Mouse (Mus musculus) C3H10T1/2 (cell line): ENCODE measurements around the gene Pspn. TPM values are rescaled to one million over a fixed set of nuclear protein-coding genes. Genes with fewer than 3 reads are reported as not detected.

ENCODE experiments used
- polyA plus RNA-seq, 2 experiments: library from polyadenylated mRNA; unstranded; fragments of >200 nt; fragmentation: generic; extraction: Trizol; gene quantifications; one replicate each; pipeline ENCODE4 v1.2.1; 2012; ENCODE audit warnings: missing spikeins in 2 of 2

The Pspn gene
- polyA plus RNA-seq: 1 to 10 TPM in 1 of 2 experiments, under 1 TPM in 1; 0.66 to 1.7 TPM

DNA sequence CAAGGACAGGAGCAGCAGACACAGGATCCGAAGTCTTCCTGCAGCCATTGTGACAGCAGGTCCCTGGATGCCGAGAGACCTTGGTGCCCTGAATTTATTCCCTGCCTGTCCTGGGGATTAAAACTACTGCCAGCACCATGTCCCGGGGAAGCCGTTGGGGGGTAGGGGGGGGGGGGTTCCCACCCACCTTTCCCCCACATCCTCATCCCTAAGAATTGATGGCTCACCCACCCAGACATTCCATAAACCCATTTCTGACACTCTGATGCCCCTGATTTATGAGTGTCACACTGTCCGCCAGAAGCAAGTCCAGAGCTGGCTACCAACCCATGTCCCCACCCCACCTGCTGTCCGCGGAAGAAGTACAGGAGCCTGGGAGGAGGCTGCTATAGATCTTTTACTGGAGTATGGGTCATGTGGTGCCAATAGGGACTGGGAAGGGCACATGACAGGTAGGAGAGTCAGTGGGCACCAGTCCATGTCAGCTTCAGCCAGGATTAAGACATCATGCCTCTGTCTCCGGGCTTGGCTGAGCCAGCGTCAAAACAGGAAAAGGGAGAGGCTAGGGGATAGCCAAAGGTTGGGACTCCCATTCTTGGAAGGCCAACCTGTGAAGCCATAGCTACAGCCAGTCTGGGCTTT lies at the start of gene Pspn:
Pspn (minus strand) TSS at position 51 of the 642 bp plus-strand sequence.

DNA sequence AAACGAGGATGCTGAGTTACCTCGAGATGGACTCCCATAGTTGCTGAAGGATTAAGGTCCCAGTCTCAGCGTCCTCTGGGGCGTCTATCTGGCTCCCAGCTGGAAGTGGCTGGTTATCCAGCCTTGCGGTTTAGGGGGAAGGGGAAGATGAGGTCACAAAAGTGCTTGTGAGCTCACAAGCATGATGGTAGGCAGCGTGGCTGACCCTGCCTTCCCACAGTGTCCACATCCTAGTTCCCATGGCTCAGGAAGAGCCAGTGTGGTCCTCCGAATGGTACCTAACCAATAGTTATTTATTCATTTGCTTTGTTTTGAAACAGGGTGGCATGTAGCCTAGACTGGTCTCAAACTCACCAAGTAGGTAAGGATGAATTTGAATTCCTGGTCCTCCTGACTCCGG lies 41.7 kb upstream of the Pspn start, which contains the start of gene Slc25a41:
Slc25a41 (minus strand) TSS at position 101 of the 400 bp plus-strand sequence.

DNA sequence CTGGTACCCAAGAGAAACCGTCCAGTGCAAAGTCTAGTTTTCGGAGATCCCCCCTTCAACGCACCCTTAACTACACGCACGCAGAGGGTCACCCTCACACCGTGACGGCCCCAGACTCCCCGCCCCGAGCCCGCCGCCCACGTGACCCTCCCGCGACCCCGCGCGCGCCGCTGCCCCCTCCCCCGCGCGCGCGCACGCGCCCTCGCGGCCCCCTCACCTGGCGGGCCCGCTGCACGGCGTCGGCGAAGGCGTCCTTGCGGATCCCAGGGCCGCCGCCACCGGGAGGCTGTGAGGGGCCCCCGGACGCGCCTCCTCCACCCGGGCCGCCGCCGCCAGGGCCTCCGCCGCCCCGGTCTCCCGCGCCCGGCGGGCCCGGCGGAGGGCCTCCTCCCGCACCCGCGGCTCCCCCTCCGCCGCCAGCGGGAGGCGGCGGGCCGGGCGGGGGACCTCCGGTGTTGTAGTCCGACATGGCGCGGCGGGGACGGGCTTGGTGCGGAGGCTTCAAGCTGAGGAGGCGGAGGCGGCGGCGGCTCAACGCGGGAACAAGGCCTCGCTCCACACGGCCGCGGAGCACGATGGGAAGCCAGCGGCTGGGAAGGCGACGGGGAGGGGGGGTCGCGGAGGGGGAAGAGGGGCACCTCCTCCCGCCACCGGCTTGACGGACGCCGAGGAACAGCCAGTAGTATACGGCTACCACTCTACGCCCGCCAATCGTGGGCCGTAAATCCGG lies 31.3 kb upstream of the Pspn start, which contains the start of gene Khsrp:
Khsrp (minus strand) TSS at position 592 of the 730 bp plus-strand sequence.

DNA sequence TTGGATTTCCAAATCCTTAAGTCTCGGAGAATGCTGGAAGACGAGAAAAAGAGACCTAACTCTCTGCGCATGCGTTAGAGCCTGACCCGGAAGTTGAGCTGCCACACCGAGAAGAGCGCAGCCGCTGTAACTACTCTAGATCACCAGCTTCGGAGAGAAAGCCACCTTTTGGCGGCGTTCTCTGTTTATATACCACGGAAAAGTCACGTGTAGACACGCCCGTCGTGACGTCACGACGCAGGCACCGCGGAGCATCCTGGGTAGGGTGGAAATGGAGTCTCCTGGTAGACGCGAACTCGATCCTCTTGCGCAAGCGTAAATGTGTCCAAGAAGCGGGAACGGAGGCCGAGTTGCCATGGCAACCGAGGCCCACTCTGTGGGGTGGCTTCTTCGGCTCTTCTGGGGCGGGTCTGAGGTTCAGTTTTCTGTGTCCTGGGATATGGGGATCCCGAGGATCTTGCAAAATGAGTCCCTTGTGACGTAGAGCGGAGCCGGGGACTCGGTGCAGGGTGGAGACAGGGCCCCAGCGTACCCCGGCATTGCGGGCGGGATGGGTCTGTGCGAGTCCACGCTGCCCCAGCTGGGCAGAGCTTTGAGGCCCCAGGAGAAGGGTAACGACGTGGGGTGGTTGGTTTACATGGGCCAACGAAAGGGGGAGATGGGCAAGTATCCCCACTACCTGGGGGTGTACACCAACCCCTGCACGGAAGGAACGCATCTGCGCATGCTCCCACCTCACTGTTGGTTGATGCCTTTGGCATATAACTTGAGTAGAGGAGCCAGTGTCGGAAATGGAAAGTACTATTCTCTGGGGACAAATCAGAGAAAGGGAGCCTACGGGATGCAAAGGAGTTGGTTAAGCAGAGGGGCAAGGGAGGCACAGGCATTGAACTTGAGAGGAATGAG lies 11.7 kb upstream of the Pspn start, which contains the start of the genes Gtf2f1 and Gm17949:
Gtf2f1 (minus strand) TSS at position 53 of the 906 bp plus-strand sequence.
Gm17949 (plus strand) TSS at position 234 of the 906 bp plus-strand sequence.

DNA sequence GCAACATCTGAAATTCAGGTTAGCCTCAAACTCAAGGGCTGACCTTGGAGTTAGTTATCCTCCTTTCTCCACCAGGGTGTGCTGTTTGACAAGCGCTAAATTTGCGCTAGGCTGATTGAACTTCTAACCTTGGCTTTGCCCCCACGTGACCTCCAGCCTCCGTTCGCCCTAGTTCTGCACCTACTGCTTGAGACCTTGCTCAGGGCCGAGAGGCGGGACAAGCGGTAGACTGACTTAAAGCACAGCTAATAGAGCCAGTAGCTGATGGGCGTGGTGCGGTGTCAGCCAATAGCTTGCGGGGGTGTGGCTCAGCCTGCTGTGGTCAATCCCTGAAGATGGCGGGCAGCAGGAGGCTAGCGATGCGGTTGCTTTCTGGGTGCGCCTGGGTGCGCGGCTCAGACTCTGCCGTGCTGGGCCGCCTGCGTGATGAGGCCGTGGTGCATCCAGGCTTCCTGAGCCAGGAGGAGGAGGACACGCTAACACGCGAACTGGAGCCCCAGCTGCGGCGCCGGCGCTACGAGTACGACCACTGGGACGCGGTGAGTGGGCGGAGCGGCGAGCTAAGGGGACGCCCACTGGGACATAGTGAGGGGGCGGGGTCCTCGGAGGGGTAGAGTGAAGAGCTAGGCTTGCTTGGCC lies 2.7 kb downstream of the Pspn start, which contains the start of gene Alkbh7:
Alkbh7 (plus strand) TSS at position 311 of the 639 bp plus-strand sequence.

DNA sequence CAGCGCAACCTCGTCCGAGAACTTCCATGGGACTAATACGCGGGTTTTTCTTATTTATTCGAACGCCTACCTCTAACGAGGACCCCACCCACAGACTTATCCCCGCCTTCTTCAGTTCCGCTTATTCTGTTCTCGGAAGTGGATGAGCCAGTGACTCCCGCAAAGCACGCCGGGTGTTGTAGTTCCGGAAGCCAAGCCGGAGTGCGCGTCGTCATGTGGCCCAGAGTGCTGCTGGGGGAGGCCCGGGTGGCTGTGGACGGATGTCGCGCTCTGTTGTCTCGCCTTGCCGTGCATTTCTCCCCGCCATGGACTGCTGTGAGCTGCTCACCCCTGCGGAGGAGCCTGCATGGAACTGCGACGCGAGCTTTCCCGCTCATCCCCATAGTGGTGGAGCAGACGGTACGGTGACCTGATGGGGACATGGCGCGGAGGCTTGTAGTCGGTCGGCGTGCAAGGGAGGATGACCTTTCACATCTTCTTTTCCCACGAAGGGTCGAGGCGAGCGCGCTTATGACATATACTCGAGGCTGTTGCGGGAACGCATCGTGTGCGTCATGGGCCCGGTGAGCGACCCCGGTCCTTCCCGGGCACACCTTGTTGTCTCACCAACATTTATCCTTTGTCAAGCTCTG lies 9.6 kb downstream of the Pspn start, which contains the start of gene Clpp:
Clpp (plus strand) TSS at position 191 of the 632 bp plus-strand sequence.

DNA sequence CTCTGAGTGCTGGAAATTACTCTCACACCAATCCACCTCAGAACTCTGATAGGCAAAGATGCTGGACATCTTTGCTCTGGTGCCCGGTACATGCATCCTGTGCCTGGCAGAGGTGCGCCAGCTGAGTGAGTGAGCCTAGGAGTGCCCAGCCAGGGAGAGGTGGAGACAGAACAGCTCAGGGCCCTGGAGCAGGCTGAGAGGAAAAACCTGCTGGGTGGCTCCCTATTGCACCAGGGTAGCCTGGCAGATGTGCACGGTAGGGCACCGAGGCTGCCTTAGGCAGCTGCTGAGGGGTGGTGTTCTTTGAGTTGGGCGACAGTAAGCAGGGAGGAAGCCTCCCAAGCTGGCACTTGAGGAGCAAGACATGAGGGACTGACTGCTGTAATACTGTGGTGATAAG lies 17.8 kb downstream of the Pspn start, which contains the start of gene Acer1:
Acer1 (minus strand) TSS at position 114 of the 400 bp plus-strand sequence.

Other genes with a start within 250 kb of the Pspn start
- 1 to 10 TPM; 3.2 to 3.9 TPM for gene Nrtn, start 242.5 kb downstream of the Pspn start, polyA plus RNA-seq
- 10 to 100 TPM; 32.1 to 51.8 TPM for gene Dus3l, start 235.3 kb downstream of the Pspn start, polyA plus RNA-seq
- gene Prr22, start 229.8 kb downstream of the Pspn start, polyA plus RNA-seq: 1 to 10 TPM in 1 of 2 experiments, under 1 TPM in 1; 0.21 to 1.4 TPM
- 1 to 10 TPM; 2.5 to 5.7 TPM for gene Rfx2, start 169.0 kb downstream of the Pspn start, polyA plus RNA-seq
- gene Acsbg2, start 125.6 kb downstream of the Pspn start, polyA plus RNA-seq: under 1 TPM; 0.01 to 0.13 TPM
- gene 1700061G19Rik, start 124.5 kb downstream of the Pspn start, polyA plus RNA-seq: under 1 TPM in 1 of 2 experiments, not detected in 1; 0.05 TPM
- gene Mllt1, start 64.6 kb downstream of the Pspn start, polyA plus RNA-seq: 10 to 100 TPM; 34.4 to 56.4 TPM
- not detected for gene Acer1, start 17.9 kb downstream of the Pspn start, polyA plus RNA-seq
- 100 to 1,000 TPM; 137 to 187 TPM for gene Clpp, start 9.7 kb downstream of the Pspn start, polyA plus RNA-seq
- gene Alkbh7, start 2.7 kb downstream of the Pspn start, polyA plus RNA-seq: 10 to 100 TPM; 45.0 to 63.4 TPM
- 10 to 100 TPM; 59.3 to 84.5 TPM for gene Gtf2f1, start 11.3 kb upstream of the Pspn start, polyA plus RNA-seq
- under 1 TPM in 1 of 2 experiments, not detected in 1; 0.21 TPM for gene Gm17949, start 11.5 kb upstream of the Pspn start, polyA plus RNA-seq
- gene Khsrp, start 31.5 kb upstream of the Pspn start, polyA plus RNA-seq: 10 to 100 TPM; 25.5 to 61.1 TPM
- gene Slc25a41, start 41.6 kb upstream of the Pspn start, polyA plus RNA-seq: not detected
- gene Crb3, start 59.1 kb upstream of the Pspn start, polyA plus RNA-seq: not detected
- 1 to 10 TPM; 1.0 to 2.1 TPM for gene Slc25a23, start 59.8 kb upstream of the Pspn start, polyA plus RNA-seq
- gene Dennd1c, start 78.5 kb upstream of the Pspn start, polyA plus RNA-seq: not detected
- gene Tubb4a, start 87.8 kb upstream of the Pspn start, polyA plus RNA-seq: under 1 TPM; 0.09 to 0.25 TPM
- gene Tnfsf9, start 105.3 kb upstream of the Pspn start, polyA plus RNA-seq: 1 to 10 TPM; 2.8 to 3.0 TPM
- not detected for gene Cd70, start 149.8 kb upstream of the Pspn start, polyA plus RNA-seq
- not detected for gene Tnfsf14, start 194.2 kb upstream of the Pspn start, polyA plus RNA-seq
- 10 to 100 TPM in 1 of 2 experiments, under 1 TPM in 1; 0.09 to 54.8 TPM for gene C3, start 228.1 kb upstream of the Pspn start, polyA plus RNA-seq
- gene Gpr108, start 248.4 kb upstream of the Pspn start, polyA plus RNA-seq: 10 to 100 TPM; 32.2 to 80.0 TPM
- gene Trip10, start 249.4 kb upstream of the Pspn start, polyA plus RNA-seq: 10 to 100 TPM; 25.6 to 56.6 TPM